In the genomic region with DNA sequence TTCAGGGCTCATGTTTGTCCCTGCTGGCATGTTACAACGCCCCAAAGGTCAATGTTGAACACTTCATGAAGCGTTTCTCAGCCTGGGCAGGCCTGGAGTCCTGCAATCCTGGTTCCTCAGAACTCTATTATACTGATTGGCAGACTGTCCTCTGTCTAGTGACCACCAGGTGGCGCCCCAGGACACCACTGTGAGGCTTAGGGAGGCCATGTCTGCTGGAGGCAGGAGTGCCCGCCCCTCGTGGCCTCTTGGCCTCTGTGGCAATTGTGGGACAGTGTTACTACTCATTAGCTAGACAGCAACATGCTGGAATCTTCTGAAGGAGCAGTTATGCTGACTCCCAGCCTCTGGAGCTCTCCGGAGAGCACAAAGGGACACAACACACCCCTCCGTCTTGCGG, we compare ENCODE assay signal across 8 mouse cellular contexts.
DNase-seq lines count a peak whose midpoint lies in the region; ATAC-seq and TF ChIP-seq lines count a peak whose summit lies in the region.

No protein-coding gene starts in this region.

- H3K27me3 ChIP-seq in Patski = peaks cover 3% of the 10 kb centered on the region
- H3K27me3 ChIP-seq in hindbrain, embryonic 16.5 days (replicated peaks; ENCODE audit: control insufficient read depth, insufficient read depth, low read length) = no peaks in the 10 kb centered on the region

- no peaks in the 10 kb centered on the region for H3K36me3 ChIP-seq in hindbrain, embryonic 16.5 days (ENCODE audit: control insufficient read depth, insufficient read depth, low read length)

- POLR2A ChIA-PET in Patski (lab: Charles Lee) = no interaction called here

- no peaks in the 10 kb centered on the region for H3K4me1 ChIP-seq in hindbrain, embryonic 16.5 days (ENCODE audit: control insufficient read depth, insufficient read depth, low read depth, low read length)

- DNase-seq in Patski (ENCODE audit: low read depth, low spot score) = peak; percentile 34
- DNase-seq in cerebellum, postnatal 10 days = peak; percentile 95
- peak; percentile 66 to 81 for DNase-seq in frontal cortex, postnatal 10 days (ENCODE audit: low spot score in 2 of 2)
- peak; percentile 88 to 89 for DNase-seq in left cerebral cortex, adult 18-20 months (ENCODE audit: low spot score in 2 of 2)
- DNase-seq in right cerebral cortex, postnatal 14 days = peak; percentile 90
- DNase-seq in urinary bladder, postnatal 25 days (ENCODE audit: low spot score) = peak; percentile 91

- no peak overlapping the region for H3K4me3 ChIP-seq in hindbrain, embryonic 16.5 days (ENCODE audit: low read length)

- no peak overlapping the region for H3K4me2 ChIP-seq in hindbrain, embryonic 16.5 days (ENCODE audit: low read length)

- H3K27ac ChIP-seq in hindbrain, embryonic 16.5 days (ENCODE audit: low read depth, low read length) = no peak overlapping the region

- no peaks in the 10 kb centered on the region for H3K9me3 ChIP-seq in hindbrain, embryonic 16.5 days (ENCODE audit: control insufficient read depth, low read length)

- TF ChIP-seq CTCF in Patski (IDR thresholded peaks at IDR 0.05) = peak; percentile 95

- ATAC-seq in Patski = peak; percentile 93
- ATAC-seq in hindbrain, embryonic 16.5 days = peak; percentile 75
- ATAC-seq in megakaryocyte progenitor cell, adult 5-6 weeks (replicated peaks; ENCODE audit: poor library complexity) = peak; percentile 98

- CTCF ChIA-PET in Patski (lab: Charles Lee) = interaction anchor here (0.7 to 2.6 kb wide), 6 partner anchors 32 to 1012 kb away, joined by 3 to 10 read pairs (median 3); no protein-coding TSS in a partner anchor

- H3K9ac ChIP-seq in hindbrain, embryonic 16.5 days (ENCODE audit: low read depth, low read length) = no peak overlapping the region

- in situ Hi-C loops in Patski (cut with MboI; ENCODE audit: low pct_unique_long_range_greater_than_20kb) = loop anchor here (5.0 kb wide), 1 partner anchor 767 kb away; no protein-coding TSS in a partner anchor

- 30% methylated on average over 8 of the region's 8 CpGs for WGBS in hindbrain, embryonic 16.5 days

Comparison
In these comparisons a context has a peak if more than half of its experiments do, and no peak if none do; other contexts are left out.
1. DNase-seq: peak in every context shown above with its lines; median percentile 95 in cerebellum, postnatal 10 days; 91 in urinary bladder, postnatal 25 days; 90 in right cerebral cortex, postnatal 14 days; 88 in left cerebral cortex, adult 18-20 months; 74 in frontal cortex, postnatal 10 days; 34 in Patski.